Mouse (Mus musculus) C3H10T1/2 (cell line): ENCODE data around the gene Cops3. TPM values are rescaled to one million over a fixed set of nuclear protein-coding genes. Genes with fewer than 3 reads are reported as not detected.

ENCODE experiments used
- polyA plus RNA-seq, 2 experiments: library from polyadenylated mRNA; unstranded; fragments of >200 nt; fragmentation: generic; extraction: Trizol; gene quantifications; one replicate each; pipeline ENCODE4 v1.2.1; 2012; ENCODE audit warnings: missing spikeins in 2 of 2

Gene Cops3
- 10 to 100 TPM; 10.2 to 62.6 TPM for polyA plus RNA-seq

GRCm38 (mm10) chr11:59839459-59840126 lies at the start of gene Cops3:
Gene Cops3, minus strand, starts transcription at chr11:59839838.

GRCm38 (mm10) chr11:59839008-59839458 lies 605 bp downstream of the Cops3 start, which contains the start of gene Nt5m:
Gene Nt5m, plus strand, starts transcription at chr11:59839447.

GRCm38 (mm10) chr11:59809670-59810474 lies 29.8 kb downstream of the Cops3 start, which contains the start of gene Flcn:
Gene Flcn, minus strand, starts transcription at chr11:59810016.

GRCm38 (mm10) chr11:59787199-59787781 lies 52.3 kb downstream of the Cops3 start, which contains the start of gene Pld6:
Gene Pld6, minus strand, starts transcription at chr11:59787645.

Other genes with a start within 250 kb of the Cops3 start
- gene Olfr223, start 246.5 kb downstream of the Cops3 start, polyA plus RNA-seq: not detected
- 100 to 1,000 TPM; 178 to 183 TPM for gene Mprip, start 178.5 kb downstream of the Cops3 start, polyA plus RNA-seq
- under 1 TPM in 1 of 2 experiments, not detected in 1; 0.07 TPM for gene Pld6, start 52.2 kb downstream of the Cops3 start, polyA plus RNA-seq
- 10 to 100 TPM in 1 of 2 experiments, 1 to 10 TPM in 1; 5.6 to 21.2 TPM for gene Flcn, start 29.8 kb downstream of the Cops3 start, polyA plus RNA-seq
- 10 to 100 TPM; 24.9 to 27.3 TPM for gene Nt5m, start 391 bp downstream of the Cops3 start, polyA plus RNA-seq
- gene Med9, start 108.4 kb upstream of the Cops3 start, polyA plus RNA-seq: 10 to 100 TPM; 27.3 to 40.5 TPM
- gene Rasd1, start 125.1 kb upstream of the Cops3 start, polyA plus RNA-seq: under 1 TPM in 1 of 2 experiments, not detected in 1; 0.09 TPM
- gene Pemt, start 206.7 kb upstream of the Cops3 start, polyA plus RNA-seq: 10 to 100 TPM; 19.6 to 52.3 TPM